Mouse (Mus musculus) brain, embryonic 14.5 days (tissue): ENCODE measurements around the gene Ccdc78.

Source experiments
- CTCF ChIP-seq: fragments of 200-500 bp; IDR thresholded peaks from 2 replicates; pipeline ENCODE4 v1.5.1; 2012; ENCODE audit warnings: inconsistent platforms, mild to moderate bottlenecking, moderate library complexity, borderline replicate concordance; ENCODE audit not compliant: insufficient read depth, insufficient read length; ENCODE audit errors: extremely low read depth
- POLR2A ChIP-seq: fragments of 200-500 bp; IDR thresholded peaks from 2 replicates; pipeline ENCODE4 v1.6.1; 2012; ENCODE audit warnings: mild to moderate bottlenecking, inconsistent platforms, borderline replicate concordance; ENCODE audit not compliant: poor library complexity, insufficient read depth, insufficient read length, severe bottlenecking; ENCODE audit errors: extremely low read depth

DNA sequence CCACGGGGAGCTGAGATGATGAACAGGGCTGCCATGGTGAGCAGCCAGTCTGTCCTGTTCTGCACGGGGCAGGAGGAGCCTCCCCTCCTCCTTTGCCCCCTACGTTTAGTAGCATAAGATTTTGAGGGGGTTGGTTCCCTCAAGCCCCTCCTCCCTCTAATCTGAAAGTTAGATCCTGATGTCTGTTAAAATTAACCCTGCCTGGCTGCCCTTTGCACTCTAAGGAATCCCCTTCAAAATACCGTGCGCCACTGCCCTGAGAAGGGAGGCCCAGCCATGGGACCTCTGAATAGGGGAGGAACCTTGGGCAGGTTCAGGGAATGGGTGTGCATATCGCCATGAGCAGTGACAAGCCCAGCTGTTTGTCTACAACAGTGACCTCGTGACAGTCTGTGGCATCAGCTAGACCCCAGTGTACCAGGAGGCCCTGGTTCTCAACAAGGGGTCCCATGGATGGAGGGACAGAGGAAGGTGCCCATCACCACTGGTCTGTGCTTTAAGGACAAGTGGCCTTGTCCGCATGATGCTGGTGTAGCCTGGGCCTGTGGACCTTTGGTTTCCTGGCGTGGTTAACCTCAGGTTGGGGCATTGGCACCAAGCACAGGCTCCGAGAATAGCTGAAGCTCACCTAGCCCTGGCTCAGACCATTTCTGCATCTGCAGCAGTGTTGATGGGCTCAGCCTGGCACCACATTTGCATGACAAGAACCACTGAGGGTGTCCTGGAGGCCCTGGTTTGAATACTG is 10.9 kb upstream of the Ccdc78 start:
- TF ChIP-seq CTCF (no peak), POLR2A (no peak)
